Mouse (Mus musculus): ENCODE measurements at regions not wholly inside any gene's neighbourhood (a gene's known extent, or its start where the extent isn't known, plus 50 kb on each side); places are given as distances from the start of the nearest gene placed in this dataset.

GRCm38 (mm10) chr8:30946154-30947065 lies 2482.1 kb upstream of the 5930422O12Rik start:
- TF ChIP-seq CTCF (conservative IDR thresholded peaks at IDR 0.05; ENCODE audit: low read length) (no peak), POU5F1 (IDR thresholded peaks at IDR 0.05; ENCODE audit: borderline replicate concordance, low read length) (no peak)

Data from E14TG2a.4 (cell line).